Mouse (Mus musculus) layer of hippocampus, adult 2 months (tissue): ENCODE measurements around the gene Gpr1. TPM values are rescaled to one million over a fixed set of nuclear protein-coding genes. Genes with fewer than 3 reads are reported as not detected.

Source experiments
- DNase-seq, 2 experiments: peaks; one replicate each; pipeline ENCODE4 v3.0.0; 2022; ENCODE audit warnings: low spot score in 2 of 2
- H3K27ac ChIP-seq: fragments of 200-600 bp; 2 replicates; pipeline ENCODE4 v1.8.1; 2022
- H3K4me3 ChIP-seq: fragments of 200-600 bp; 2 replicates; pipeline ENCODE4 v1.8.1; 2022; ENCODE audit warnings: mild to moderate bottlenecking
- CTCF ChIP-seq: fragments of 200-600 bp; conservative IDR thresholded peaks from 2 replicates; pipeline ENCODE4 v1.8.1; 2022; ENCODE audit warnings: antibody characterized with exemption, mild to moderate bottlenecking, moderate library complexity
- long read RNA-seq, 2 experiments: library from polyadenylated mRNA; stranded (forward); transcript quantifications; one replicate each; pipeline ENCODE4 v2.0.0; 2021; ENCODE audit warnings: borderline mapping rate in 2 of 2
- total RNA-seq, 2 experiments: library from RNA; stranded (reverse); gene quantifications; 2 replicates each; pipeline ENCODE4 v1.2.3; 2021

The Gpr1 gene
- total RNA-seq, result under 1 TPM; 0.49 to 0.61 TPM
- long read RNA-seq, experiment 1, result 0 reads
- long read RNA-seq, experiment 2, result 0 reads

GRCm38 (mm10) chr1:63214271-63214558 is at the start of gene Gpr1:
TSS of gene Gpr1 (minus strand) at chr1:63214543.
- DNase-seq, result no peak
- no peak for TF ChIP-seq CTCF
- Histone ChIP-seq H3K27ac (peak within 1 kb of the TSS; percentile 36; the same call in 1 of the 2 replicates), H3K4me3 (peak within 1 kb of the TSS; percentile 15; the same call in 1 of the 2 replicates)

GRCm38 (mm10) chr1:63263671-63264070 is 49.3 kb upstream of the Gpr1 start:
- no peak overlapping the region for H3K4me3 ChIP-seq
- no peak overlapping the region for H3K27ac ChIP-seq
- TF ChIP-seq CTCF, result no peak
- no peak for DNase-seq

GRCm38 (mm10) chr1:63261041-63261590 is 46.8 kb upstream of the Gpr1 start:
- no peak for DNase-seq
- no peak overlapping the region for H3K4me3 ChIP-seq
- no peak overlapping the region for H3K27ac ChIP-seq
- no peak for TF ChIP-seq CTCF

GRCm38 (mm10) chr1:63260742-63261033 is 46.3 kb upstream of the Gpr1 start:
- H3K27ac ChIP-seq, result no peak overlapping the region
- TF ChIP-seq CTCF, result no peak
- no peak overlapping the region for H3K4me3 ChIP-seq
- no peak for DNase-seq

GRCm38 (mm10) chr1:63259916-63260741 is 45.8 kb upstream of the Gpr1 start:
- H3K4me3 ChIP-seq, result no peak overlapping the region
- TF ChIP-seq CTCF, result no peak
- DNase-seq, result no peak
- H3K27ac ChIP-seq, result no peak overlapping the region

GRCm38 (mm10) chr1:63259271-63259830 is 45.0 kb upstream of the Gpr1 start:
- no peak for DNase-seq
- TF ChIP-seq CTCF, result no peak
- Histone ChIP-seq H3K4me3 (no peak overlapping the region), H3K27ac (no peak overlapping the region)

GRCm38 (mm10) chr1:63258501-63258900 is 44.2 kb upstream of the Gpr1 start:
- no peak overlapping the region for H3K4me3 ChIP-seq
- no peak for TF ChIP-seq CTCF
- no peak for DNase-seq
- no peak overlapping the region for H3K27ac ChIP-seq

GRCm38 (mm10) chr1:63256083-63256482 is 41.7 kb upstream of the Gpr1 start:
- Histone ChIP-seq H3K4me3 (no peak overlapping the region), H3K27ac (no peak overlapping the region)
- DNase-seq, result peak in 1 of 2 experiments; percentile 39
- no peak for TF ChIP-seq CTCF

- no peak for TF ChIP-seq CTCF
- Histone ChIP-seq H3K4me3 (no peak overlapping the region), H3K27ac (no peak overlapping the region)
- no peak for DNase-seq
Observed at GRCm38 (mm10) chr1:63255101-63255500, 40.8 kb upstream of the Gpr1 start.

- Histone ChIP-seq H3K4me3 (no peak overlapping the region), H3K27ac (no peak overlapping the region)
- no peak for TF ChIP-seq CTCF
- no peak for DNase-seq
Observed at GRCm38 (mm10) chr1:63253291-63253690, 38.9 kb upstream of the Gpr1 start.

GRCm38 (mm10) chr1:63252351-63253209 is 38.2 kb upstream of the Gpr1 start:
- no peak for DNase-seq
- no peak overlapping the region for H3K27ac ChIP-seq
- no peak overlapping the region for H3K4me3 ChIP-seq
- peak; percentile 65 for TF ChIP-seq CTCF

GRCm38 (mm10) chr1:63249261-63249660 is 34.9 kb upstream of the Gpr1 start:
- TF ChIP-seq CTCF, result no peak
- Histone ChIP-seq H3K4me3 (no peak overlapping the region), H3K27ac (no peak overlapping the region)
- no peak for DNase-seq

- TF ChIP-seq CTCF, result no peak
- no peak overlapping the region for H3K27ac ChIP-seq
- no peak for DNase-seq
- H3K4me3 ChIP-seq, result no peak overlapping the region; the same call in 1 of the 2 replicates
Observed at GRCm38 (mm10) chr1:63248360-63248851, 34.1 kb upstream of the Gpr1 start.
